ENCODE assay signal across 18 mouse cellular contexts in the genomic region with DNA sequence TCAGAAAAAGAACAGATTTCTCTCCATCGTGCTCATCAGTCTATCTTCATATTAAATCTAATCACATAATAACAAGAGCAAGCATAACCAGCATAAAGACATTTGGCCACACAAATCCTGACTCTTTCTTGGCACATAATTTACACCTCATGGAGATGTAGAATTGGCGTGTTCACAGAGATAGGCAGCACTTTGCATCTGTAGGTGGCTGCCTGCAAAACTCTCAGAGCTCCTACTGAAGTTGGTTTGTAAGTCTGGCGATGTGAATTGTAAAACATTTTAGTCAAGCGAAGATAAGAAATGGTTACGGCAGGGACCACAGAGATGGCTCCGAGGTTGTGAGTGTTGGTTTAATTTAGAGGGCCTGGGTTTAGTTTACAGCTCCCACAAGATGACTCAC.
DNase-seq lines count a peak whose midpoint lies in the region.
"Had no signal": no experiment of that assay in that cellular context is flagged by ENCODE, and none has a peak within 500 bp of the region (broad histone marks: within the 10 kb centered on the region; RNA-seq: fewer than 3 reads in every experiment).

No protein-coding gene starts in this region.

- peak; percentile 19 to 47 for DNase-seq in frontal cortex, adult 2 months (ENCODE audit: extremely low spot score in 1 of 2, low spot score in 1 of 2)
- no peak for DNase-seq in frontal cortex, postnatal 10 days (ENCODE audit: low spot score in 2 of 2)
- peak; percentile 6 to 28 for DNase-seq in left cerebral cortex, postnatal 36 days (ENCODE audit: low spot score in 2 of 2)
- no peak for DNase-seq in left cerebral cortex, adult 11 months (ENCODE audit: low spot score)
- peak; percentile 72 for DNase-seq in brain, adult 2 months (ENCODE audit: low read depth, low spot score)
- no peak for DNase-seq in yolk sac, embryonic 10.5 days (ENCODE audit: low spot score)
- DNase-seq: adrenal gland, postnatal 10 days; adrenal gland, postnatal 36 days; B cell, adult 2 months; cerebellum, adult 11 months; cerebellum, adult 2 months; cerebellum, adult 9-11 months; cerebellum, postnatal 25 days; forebrain, postnatal 0 days; gastrocnemius, postnatal 25 days; heart, adult 18-20 months; heart, postnatal 10 days; heart, postnatal 36 days had no signal

- intact Hi-C loops in left cerebral cortex, postnatal 36 days (cut with DNase I), result no loop called here

Comparison
In these comparisons a context has a peak if more than half of its experiments do, and no peak if none do; other contexts are left out.
1. DNase-seq: peak in frontal cortex, adult 2 months (2 of 2), left cerebral cortex, postnatal 36 days (2 of 2) and brain, adult 2 months (single experiment); none in frontal cortex, postnatal 10 days (0 of 2), left cerebral cortex, adult 11 months (single experiment) and yolk sac, embryonic 10.5 days (single experiment).